Mouse (Mus musculus): Measurements from ENCODE around the gene Cdh18. TPM values are rescaled to one million over a fixed set of nuclear protein-coding genes. Genes with fewer than 3 reads are reported as not detected.
"Not testable (repeated sequence)": the region's sequence is repeated elsewhere in the genome, so short reads cannot be mapped to it uniquely, and the experiment has no call there.

Cdh18 gene
- polyA plus RNA-seq, 1 experiment from 2014 or later: 0.08 TPM

DNA sequence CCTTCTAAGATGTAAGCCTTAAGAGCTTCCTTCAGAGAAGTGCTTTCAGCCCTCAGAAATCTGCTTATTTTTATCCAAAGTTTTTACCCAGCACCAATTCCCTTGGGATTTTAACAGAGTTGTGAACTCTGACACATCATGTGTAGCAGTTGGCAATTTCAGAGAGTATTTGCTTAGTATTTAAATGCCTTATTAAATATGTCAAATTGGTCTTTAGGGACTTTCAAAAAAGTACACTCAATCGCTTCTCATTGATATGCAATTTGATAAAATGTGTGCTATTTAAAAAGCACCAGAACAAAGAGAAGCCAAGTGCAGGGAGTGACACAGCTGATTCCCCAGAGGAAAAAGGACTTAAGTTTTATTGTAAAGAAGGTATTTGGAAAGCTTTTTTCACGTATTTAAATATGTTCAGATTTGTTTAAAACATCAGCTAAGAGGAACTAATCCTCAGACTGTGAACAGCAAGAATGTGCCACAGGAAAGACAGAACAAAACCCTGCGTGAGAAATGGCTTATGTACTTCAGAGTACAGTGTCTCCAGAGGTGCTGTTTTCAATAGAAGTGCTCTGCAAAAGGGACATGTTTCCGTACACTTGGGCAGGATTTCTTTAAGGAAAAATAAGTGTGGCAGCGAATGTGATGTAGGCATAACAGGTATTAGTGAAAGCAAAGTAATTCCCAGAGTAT, 709.1 kb downstream of the Cdh18 start:
- H3K4me2 ChIP-seq: no peak overlapping the region

GRCm38 (mm10) chr15:23278421-23278820, 729.6 kb downstream of the Cdh18 start:
- Histone ChIP-seq H3K4me2 (no peak overlapping the region), H3K9me3 (replicated peaks) (no peaks in the 10 kb centered on the region)
- DNase-seq: no peak

More for the DNA sequence above, 709.1 kb downstream of the Cdh18 start:
- Histone ChIP-seq H3K4me3 (replicated peaks) (no peak overlapping the region), H3K36me3 (no peaks in the 10 kb centered on the region), H3K9me3 (replicated peaks) (no peaks in the 10 kb centered on the region), H3K27me3 (no peaks in the 10 kb centered on the region), H3K4me1 (replicated peaks) (no peaks in the 10 kb centered on the region), H3K27ac (no peak overlapping the region), H3K9ac (no peak overlapping the region)
- ATAC-seq (ENCODE audit: low read depth) (no peak), DNase-seq (no peak)
- WGBS (ENCODE audit: insufficient replicate concordance): 49% methylated on average over 5 of the region's 5 CpGs

DNA sequence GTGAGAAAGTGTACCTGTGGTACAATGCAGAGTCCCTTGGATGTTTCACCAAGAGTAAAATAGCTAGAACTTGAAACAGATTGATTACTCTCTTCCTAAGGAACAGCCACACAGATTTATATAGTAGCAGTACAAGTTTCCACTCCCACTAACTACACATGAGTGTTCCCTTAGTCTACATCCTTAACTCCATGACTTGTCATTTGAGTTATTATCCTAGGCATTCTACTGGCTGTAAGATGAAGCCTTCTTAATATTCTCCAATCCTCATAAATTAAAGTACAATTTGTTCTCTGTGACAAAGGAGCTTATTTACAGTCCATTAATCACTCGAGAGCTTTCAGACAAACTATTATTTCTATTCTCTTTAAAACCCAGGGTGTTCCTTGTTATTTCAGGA, 756.2 kb downstream of the Cdh18 start:
- no peaks in the 10 kb centered on the region for H3K4me1 ChIP-seq (replicated peaks)
- H3K4me3 ChIP-seq (replicated peaks): no peak overlapping the region
- no peak overlapping the region for H3K4me2 ChIP-seq
- no peak overlapping the region for H3K9ac ChIP-seq
- WGBS (ENCODE audit: insufficient replicate concordance): 49% methylated on average over 1 of the region's 1 CpGs
- H3K27ac ChIP-seq: no peak overlapping the region
- DNase-seq (no peak), ATAC-seq (ENCODE audit: low read depth) (no peak)
- no peaks in the 10 kb centered on the region for H3K9me3 ChIP-seq (replicated peaks)
- H3K36me3 ChIP-seq: no peaks in the 10 kb centered on the region
- H3K27me3 ChIP-seq: no peaks in the 10 kb centered on the region

More at GRCm38 (mm10) chr15:23278421-23278820, 729.6 kb downstream of the Cdh18 start:
- Histone ChIP-seq H3K9ac (no peak overlapping the region), H3K4me1 (replicated peaks) (no peaks in the 10 kb centered on the region), H3K4me3 (replicated peaks) (no peak overlapping the region), H3K27me3 (no peaks in the 10 kb centered on the region), H3K27ac (no peak overlapping the region), H3K36me3 (no peaks in the 10 kb centered on the region)
- WGBS (ENCODE audit: insufficient replicate concordance): 67% methylated on average over 4 of the region's 4 CpGs
- ATAC-seq (ENCODE audit: low read depth): no peak

- H3K36me3 ChIP-seq: no peaks in the 10 kb centered on the region
- ATAC-seq (ENCODE audit: low read depth): no peak
- H3K27me3 ChIP-seq: no peaks in the 10 kb centered on the region
- no peak overlapping the region for H3K27ac ChIP-seq
- no peaks in the 10 kb centered on the region for H3K9me3 ChIP-seq (replicated peaks)
- DNase-seq: no peak
- no peak overlapping the region for H3K4me2 ChIP-seq
- H3K9ac ChIP-seq: no peak overlapping the region
- no peaks in the 10 kb centered on the region for H3K4me1 ChIP-seq (replicated peaks)
- no peak overlapping the region for H3K4me3 ChIP-seq (replicated peaks)
- 59% methylated on average over 3 of the region's 3 CpGs for WGBS (ENCODE audit: insufficient replicate concordance)
Measured at GRCm38 (mm10) chr15:23316766-23317165, 767.9 kb downstream of the Cdh18 start.

- Histone ChIP-seq H3K27ac (no peak overlapping the region), H3K4me2 (no peak overlapping the region), H3K9ac (no peak overlapping the region), H3K4me1 (replicated peaks) (no peaks in the 10 kb centered on the region), H3K27me3 (no peaks in the 10 kb centered on the region), H3K36me3 (no peaks in the 10 kb centered on the region), H3K9me3 (replicated peaks) (no peaks in the 10 kb centered on the region), H3K4me3 (replicated peaks) (no peak overlapping the region)
- DNase-seq (no peak), ATAC-seq (ENCODE audit: low read depth) (no peak)
Measured at GRCm38 (mm10) chr15:23317409-23317808, 768.6 kb downstream of the Cdh18 start.

DNA sequence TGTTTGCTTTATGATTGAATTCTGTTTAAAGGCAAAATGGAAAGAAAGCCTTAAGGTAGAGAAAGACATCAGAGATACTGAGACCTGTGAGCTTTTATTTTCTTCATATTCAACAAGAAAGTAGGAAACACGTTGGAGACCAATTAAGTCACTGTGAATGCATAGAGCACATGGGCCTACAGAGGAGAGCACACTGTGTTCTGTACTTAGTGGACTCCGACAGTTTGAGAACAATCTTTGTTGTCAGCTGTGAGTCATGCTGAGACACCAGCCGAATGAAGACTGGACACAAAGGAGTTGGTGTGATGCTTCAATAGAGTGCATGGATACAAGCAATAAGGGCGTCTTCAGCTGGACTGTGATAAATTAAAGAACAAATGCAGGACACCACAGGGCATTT, 791.5 kb downstream of the Cdh18 start:
- H3K36me3 ChIP-seq; H3K9me3 ChIP-seq (replicated peaks); DNase-seq; ATAC-seq (ENCODE audit: low read depth); H3K9ac ChIP-seq; H3K4me3 ChIP-seq (replicated peaks); H3K4me1 ChIP-seq (replicated peaks); H3K27ac ChIP-seq; H3K4me2 ChIP-seq; H3K27me3 ChIP-seq: not testable (repeated sequence)
- WGBS (ENCODE audit: insufficient replicate concordance): no CpG with 5 or more reads among the region's 4 CpGs

DNA sequence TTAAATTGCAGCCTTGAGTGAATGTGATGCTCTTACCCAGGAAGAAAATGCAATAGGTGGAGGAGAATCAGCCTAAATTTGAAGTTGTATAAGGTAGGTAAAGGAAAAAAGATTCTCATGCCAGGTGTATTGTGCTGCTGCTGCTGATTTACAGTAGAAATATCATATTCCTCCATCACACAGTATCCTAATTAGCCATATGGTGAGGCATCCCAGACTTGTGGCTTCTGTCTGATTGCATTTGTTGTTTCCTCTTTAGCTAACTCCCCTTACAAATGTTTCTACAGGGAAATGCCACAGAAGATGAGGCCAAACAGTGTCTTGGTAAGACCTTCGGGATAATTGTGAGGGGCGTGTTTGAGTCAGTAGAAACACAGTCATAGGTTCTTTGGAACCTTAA, 802.3 kb downstream of the Cdh18 start:
- WGBS (ENCODE audit: insufficient replicate concordance): 43% methylated on average over 2 of the region's 2 CpGs
- Histone ChIP-seq H3K36me3 (no peaks in the 10 kb centered on the region), H3K4me3 (replicated peaks) (no peak overlapping the region), H3K4me1 (replicated peaks) (no peaks in the 10 kb centered on the region), H3K27ac (no peak overlapping the region), H3K27me3 (no peaks in the 10 kb centered on the region), H3K4me2 (no peak overlapping the region), H3K9me3 (replicated peaks) (no peaks in the 10 kb centered on the region), H3K9ac (no peak overlapping the region)
- DNase-seq (no peak), ATAC-seq (ENCODE audit: low read depth) (no peak)

DNA sequence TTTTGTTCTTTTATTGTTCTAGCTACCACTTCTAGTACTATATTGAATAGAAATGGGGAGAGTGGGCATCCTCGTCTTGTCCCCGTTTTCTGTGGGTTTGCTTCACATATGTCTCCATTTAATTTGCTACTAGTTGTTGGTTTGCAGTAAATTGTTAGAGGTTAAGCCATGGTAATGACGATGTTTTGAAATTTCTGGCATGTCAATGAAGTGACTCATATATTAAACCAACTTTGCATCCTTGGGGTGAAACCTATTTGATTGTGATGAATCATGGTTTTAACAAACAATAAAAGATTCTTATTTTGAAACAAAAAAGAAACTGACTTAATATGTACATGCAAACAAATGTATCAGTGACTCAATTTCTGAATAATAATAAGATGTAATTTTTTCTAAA, 817.5 kb downstream of the Cdh18 start:
- Histone ChIP-seq H3K4me2 (no peak overlapping the region), H3K36me3 (no peaks in the 10 kb centered on the region), H3K9me3 (replicated peaks) (no peaks in the 10 kb centered on the region), H3K27me3 (no peaks in the 10 kb centered on the region), H3K27ac (no peak overlapping the region), H3K4me1 (replicated peaks) (no peaks in the 10 kb centered on the region), H3K4me3 (replicated peaks) (no peak overlapping the region), H3K9ac (no peak overlapping the region)
- ATAC-seq (ENCODE audit: low read depth): no peak
- WGBS (ENCODE audit: insufficient replicate concordance): 56% methylated on average over 3 of the region's 3 CpGs
- no peak for DNase-seq

DNA sequence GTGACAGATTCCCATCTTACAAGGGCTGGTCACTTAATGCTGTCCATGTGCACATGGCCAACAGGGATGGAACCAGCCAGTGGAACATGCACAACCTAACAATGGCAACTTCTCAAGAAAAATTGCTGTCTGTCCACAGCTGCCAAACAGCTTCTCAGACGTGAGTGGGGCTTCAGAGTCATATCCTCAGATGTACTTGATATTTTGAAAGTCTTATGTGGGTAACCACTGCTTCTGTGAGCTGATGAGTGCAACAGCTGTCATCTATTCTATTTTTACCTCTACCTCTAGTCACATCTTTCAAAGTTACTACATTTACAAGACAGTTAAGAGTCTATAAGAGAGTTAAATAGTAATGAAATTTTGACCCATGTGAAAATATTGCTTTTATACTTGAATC, 818.9 kb downstream of the Cdh18 start:
- DNase-seq (no peak), ATAC-seq (ENCODE audit: low read depth) (no peak)
- 23% methylated on average over 1 of the region's 1 CpGs for WGBS (ENCODE audit: insufficient replicate concordance)
- Histone ChIP-seq H3K27ac (no peak overlapping the region), H3K9ac (no peak overlapping the region), H3K36me3 (no peaks in the 10 kb centered on the region), H3K9me3 (replicated peaks) (no peaks in the 10 kb centered on the region), H3K4me1 (replicated peaks) (no peaks in the 10 kb centered on the region), H3K4me2 (no peak overlapping the region), H3K4me3 (replicated peaks) (no peak overlapping the region), H3K27me3 (no peaks in the 10 kb centered on the region)

DNA sequence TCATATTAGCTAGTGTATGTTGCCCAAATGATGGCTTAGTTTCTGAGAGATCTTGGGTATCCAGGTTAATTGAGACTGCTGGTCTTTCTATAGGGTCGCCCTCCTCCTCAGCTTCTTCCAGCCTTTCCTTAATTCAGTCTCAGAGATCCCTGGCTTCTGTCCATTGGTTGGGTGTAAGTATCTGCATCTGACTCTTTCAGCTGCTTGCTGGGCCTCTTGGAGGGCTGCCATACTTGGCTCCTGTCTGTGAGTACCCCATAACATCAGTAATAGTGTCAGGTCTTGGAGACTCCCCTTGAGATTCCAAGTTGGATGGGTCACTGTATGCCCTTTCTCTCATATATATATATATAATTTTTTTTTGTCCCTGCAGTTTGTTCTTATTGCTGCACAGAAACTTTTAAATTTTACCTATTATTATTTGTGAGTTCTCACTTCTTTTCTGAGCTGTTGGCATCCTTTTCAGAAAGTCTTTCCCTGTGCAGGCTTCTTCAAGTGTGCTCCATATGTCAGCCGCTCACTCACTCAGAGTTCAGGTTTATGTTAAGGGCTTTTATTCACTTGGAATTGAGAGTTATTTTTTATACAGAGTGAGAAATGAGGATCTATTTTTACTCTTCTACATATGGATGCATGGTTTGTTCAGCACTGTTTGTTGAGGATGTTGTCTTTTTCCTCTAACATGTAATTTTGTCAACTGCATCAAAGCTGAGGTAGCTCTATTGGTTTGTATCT, 829.4 kb downstream of the Cdh18 start:
- H3K4me1 ChIP-seq (replicated peaks): no peaks in the 10 kb centered on the region
- no peak overlapping the region for H3K9ac ChIP-seq
- 70% methylated on average over 2 of the region's 2 CpGs for WGBS (ENCODE audit: insufficient replicate concordance)
- no peak overlapping the region for H3K27ac ChIP-seq
- H3K36me3 ChIP-seq: no peaks in the 10 kb centered on the region
- 0 out of 2 replicates have a peak, but pooled peaks cover 2% of the 10 kb centered on the region for H3K9me3 ChIP-seq (replicated peaks)
- no peaks in the 10 kb centered on the region for H3K27me3 ChIP-seq
- no peak for DNase-seq
- no peak overlapping the region for H3K4me3 ChIP-seq (replicated peaks)
- H3K4me2 ChIP-seq: no peak overlapping the region
- no peak for ATAC-seq (ENCODE audit: low read depth)

DNA sequence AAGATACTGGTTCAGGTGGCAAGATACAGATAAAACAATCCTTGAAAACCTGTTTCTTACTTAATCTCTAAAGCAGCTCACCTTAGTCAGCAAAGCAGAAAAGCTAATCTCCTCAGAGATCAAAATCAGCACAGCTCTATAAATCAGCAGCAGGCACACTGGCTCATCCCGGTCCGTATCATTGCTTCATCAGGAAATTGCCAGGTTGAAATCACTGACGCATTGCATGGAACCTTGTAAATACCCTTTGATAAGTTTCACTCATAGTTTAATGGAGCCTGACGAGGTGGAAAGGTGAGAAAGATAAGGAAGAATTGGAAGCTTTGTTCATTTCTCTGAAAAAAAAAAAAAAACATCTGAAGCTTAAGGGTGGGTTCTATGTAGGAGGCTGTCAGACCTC, 837.0 kb downstream of the Cdh18 start:
- H3K4me2 ChIP-seq: no peak overlapping the region
- H3K4me3 ChIP-seq (replicated peaks): no peak overlapping the region
- 0 out of 2 replicates have a peak, but pooled peaks cover 3% of the 10 kb centered on the region for H3K9me3 ChIP-seq (replicated peaks)
- ATAC-seq (ENCODE audit: low read depth) (no peak), DNase-seq (no peak)
- H3K27ac ChIP-seq: no peak overlapping the region
- no peaks in the 10 kb centered on the region for H3K36me3 ChIP-seq
- no peak overlapping the region for H3K9ac ChIP-seq
- no peaks in the 10 kb centered on the region for H3K4me1 ChIP-seq (replicated peaks)
- H3K27me3 ChIP-seq: no peaks in the 10 kb centered on the region
- WGBS (ENCODE audit: insufficient replicate concordance): 61% methylated on average over 4 of the region's 4 CpGs

- ATAC-seq (ENCODE audit: low read depth): no peak
- H3K4me3 ChIP-seq (replicated peaks): no peak overlapping the region
Measured at GRCm38 (mm10) chr15:23396646-23397045, 847.8 kb downstream of the Cdh18 start.

More at GRCm38 (mm10) chr15:23396646-23397045, 847.8 kb downstream of the Cdh18 start:
- H3K9me3 ChIP-seq (replicated peaks): no peaks in the 10 kb centered on the region
- H3K4me1 ChIP-seq (replicated peaks): no peaks in the 10 kb centered on the region
- DNase-seq: no peak
- no peak overlapping the region for H3K4me2 ChIP-seq
- no peaks in the 10 kb centered on the region for H3K36me3 ChIP-seq
- no peaks in the 10 kb centered on the region for H3K27me3 ChIP-seq
- no peak overlapping the region for H3K27ac ChIP-seq
- H3K9ac ChIP-seq: no peak overlapping the region
